Mouse (Mus musculus) bone marrow, adult 2 months (tissue): ENCODE measurements around the gene Sox5.

Experiments used
- CTCF ChIP-seq: fragments of 200-500 bp; IDR thresholded peaks from 2 replicates; pipeline ENCODE4 v1.5.1; 2011; ENCODE audit warnings: low read length, control low read depth; ENCODE audit not compliant: control insufficient read depth, insufficient read depth
- POLR2A ChIP-seq: fragments of 200-500 bp; IDR thresholded peaks from 2 replicates; pipeline ENCODE4 v1.6.1; 2011; ENCODE audit warnings: low read depth, mild to moderate bottlenecking, control low read depth, low read length, borderline replicate concordance; ENCODE audit not compliant: control insufficient read depth

GRCm38 (mm10) chr6:144817329-144817932, 35.7 kb upstream of the Sox5 start:
- TF ChIP-seq CTCF (no peak), POLR2A (no peak)
